Mouse (Mus musculus) cerebellum, adult 11-12 months (tissue): ENCODE results near the gene Gm9887.
A peak's percentile ranks its signal among the peaks of the same experiment; 100 is the strongest.

Experiments
- DNase-seq: peaks from one replicate; pipeline ENCODE4 v3.0.0; 2022

Gene Gm9887

GRCm38 (mm10) chr12:69356546-69357299 is 15.5 kb downstream of the Gm9887 start, which contains the start of gene Nemf:
TSS of gene Nemf (minus strand) at chr12:69357165.
- peak; percentile 84 for DNase-seq

DNA sequence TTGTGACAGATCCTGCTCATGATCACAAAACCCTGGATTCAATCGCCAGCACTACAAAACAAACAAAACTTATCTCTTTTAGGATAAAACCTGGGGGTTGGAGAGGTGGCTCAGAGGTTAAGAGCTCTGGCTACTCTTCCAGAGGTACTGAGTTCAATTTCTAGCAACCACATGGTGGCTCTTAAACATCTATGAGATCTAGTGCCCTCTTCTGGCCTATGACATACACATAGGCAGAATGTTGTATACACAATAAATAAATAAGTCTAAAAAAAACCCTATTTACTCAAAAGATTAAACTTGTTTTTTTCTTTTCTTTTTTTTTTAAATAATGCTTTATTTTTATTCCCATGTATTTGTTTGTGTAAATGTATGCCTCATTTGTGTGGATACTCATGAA is 20.6 kb downstream of the Gm9887 start:
- DNase-seq, result no peak

GRCm38 (mm10) chr12:69349928-69350327 is 22.3 kb downstream of the Gm9887 start:
- DNase-seq, result no peak

DNA sequence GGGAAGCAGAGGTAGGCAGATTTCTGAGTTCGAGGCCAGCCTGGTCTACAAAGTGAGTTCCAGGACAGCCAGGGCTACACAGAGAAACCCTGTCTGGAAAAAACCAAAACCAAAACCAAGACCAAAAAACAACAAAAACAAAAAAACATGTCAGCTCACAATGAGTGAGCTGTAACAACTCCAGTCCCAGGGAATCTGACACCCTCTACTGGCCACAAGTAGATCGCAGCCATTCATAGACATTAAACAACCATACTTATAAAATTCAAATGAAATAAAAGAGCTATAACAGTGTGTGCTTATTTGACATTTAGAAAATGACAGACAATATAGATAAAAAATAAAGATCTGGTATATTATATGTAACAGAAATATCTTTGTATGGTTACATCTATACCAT is 38.7 kb downstream of the Gm9887 start:
- no peak for DNase-seq

DNA sequence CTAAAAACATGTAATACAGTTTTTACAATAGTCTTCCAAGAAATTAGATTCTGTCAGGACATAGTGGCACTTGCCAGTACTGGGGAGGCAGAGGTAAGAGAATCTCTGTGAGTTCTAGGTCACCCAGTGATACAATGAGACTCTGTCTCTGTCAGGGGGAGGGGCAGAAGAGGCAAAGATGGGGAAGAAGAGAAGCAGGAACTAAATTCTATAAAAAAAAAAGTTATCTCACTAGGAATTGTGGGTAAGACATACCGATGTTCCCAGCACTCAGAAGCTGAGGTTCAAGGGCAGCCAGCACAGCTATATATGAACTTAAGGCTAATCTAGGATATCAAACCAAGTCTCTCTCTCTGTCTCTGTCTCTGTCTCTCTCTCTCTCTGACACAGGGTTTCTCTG is 40.1 kb downstream of the Gm9887 start:
- no peak for DNase-seq

- DNase-seq, result no peak
These were observed 41.1 kb downstream of the Gm9887 start for GRCm38 (mm10) chr12:69331187-69331586.
